Mouse (Mus musculus) right cerebral cortex, adult 18-20 months (tissue): ENCODE measurements around the gene Eif3k.
A peak's percentile ranks its signal among the peaks of the same experiment; 100 is the strongest.

Experiments
- DNase-seq: peaks from one replicate; pipeline ENCODE4 v3.0.0; 2022; ENCODE audit warnings: mixed read lengths

Eif3k gene

DNA sequence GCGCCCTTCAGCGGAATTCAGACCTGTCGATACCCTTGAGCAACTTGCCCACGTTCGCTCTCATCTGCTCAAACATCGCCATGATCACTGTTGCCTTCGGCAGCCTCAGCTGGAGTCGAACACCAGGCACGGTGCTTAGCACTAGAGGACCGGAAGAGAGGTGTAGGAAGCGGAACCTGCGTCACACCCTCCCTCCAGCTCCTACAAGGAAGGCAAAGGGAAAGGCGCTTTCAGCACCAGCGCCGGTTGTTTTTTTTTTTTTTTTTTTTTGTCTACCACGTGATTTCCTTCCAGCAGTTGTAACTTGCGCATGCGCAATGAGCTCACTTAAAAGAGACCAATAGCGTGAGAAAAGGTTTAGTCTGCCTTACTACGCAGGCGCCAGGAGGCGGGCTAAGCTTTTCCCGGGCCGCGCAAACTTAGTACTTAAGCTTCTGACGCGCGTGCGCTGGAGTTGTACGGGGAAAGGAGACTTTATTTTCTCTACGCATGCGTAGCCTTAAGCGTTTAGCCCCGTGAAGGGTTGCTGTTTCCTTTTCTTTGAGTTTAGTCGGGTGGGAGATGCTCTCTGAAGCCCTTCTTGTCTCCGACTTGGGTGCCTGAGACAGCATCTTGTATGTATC lies at the start of gene Eif3k, which contains the start of gene Map4k1:
TSS of gene Eif3k (minus strand) at position 214 of the 623 bp plus-strand sequence.
TSS of gene Map4k1 (plus strand) at position 400 of the 623 bp plus-strand sequence.
- DNase-seq = peak; percentile 99

- DNase-seq = no peak
Measured at GRCm38 (mm10) chr7:29029690-29030656, 48.3 kb upstream of the Eif3k start.

GRCm38 (mm10) chr7:29028761-29029160 lies 47.1 kb upstream of the Eif3k start:
- no peak for DNase-seq

GRCm38 (mm10) chr7:29026811-29027210 lies 45.1 kb upstream of the Eif3k start:
- DNase-seq = no peak

DNA sequence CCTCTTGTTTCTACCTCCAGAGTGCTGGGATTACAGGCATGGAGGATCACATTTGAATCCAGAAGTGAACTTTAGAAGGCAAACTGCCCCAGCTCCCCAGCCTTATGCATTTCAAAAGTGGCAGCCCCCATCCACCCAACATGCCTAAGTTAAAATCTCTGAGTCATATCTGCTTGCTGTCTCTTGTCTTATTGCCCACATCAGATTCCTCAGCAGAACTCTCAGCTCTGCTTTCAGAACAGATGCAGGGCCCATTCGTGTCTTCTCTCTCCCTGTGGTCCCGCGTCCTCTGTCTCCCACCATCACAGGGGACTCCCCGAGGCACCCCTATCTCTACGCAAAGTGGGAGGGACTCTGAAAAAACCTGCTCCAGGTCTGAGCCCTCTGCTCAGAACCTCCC lies 44.5 kb upstream of the Eif3k start:
- peak; percentile 21 for DNase-seq

DNA sequence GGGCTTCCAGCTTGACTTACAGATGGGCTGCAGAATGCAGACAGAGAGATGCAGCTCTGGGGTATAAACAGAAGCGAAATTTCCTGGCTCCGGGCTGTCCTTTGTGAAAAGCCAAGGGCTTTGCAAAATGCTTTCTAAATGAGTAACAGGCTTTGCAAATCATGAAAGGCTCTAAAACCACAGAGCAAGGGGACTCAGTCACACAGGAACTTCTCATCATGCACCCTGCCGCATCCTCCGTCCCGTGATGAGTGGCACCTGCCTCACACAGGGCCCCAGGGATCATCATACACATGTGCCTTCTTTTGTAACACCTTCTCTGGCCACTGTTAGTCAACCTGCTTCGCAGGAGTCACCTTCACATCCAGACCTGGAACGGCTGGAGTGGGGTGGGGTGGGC lies 43.9 kb upstream of the Eif3k start:
- DNase-seq = no peak

DNA sequence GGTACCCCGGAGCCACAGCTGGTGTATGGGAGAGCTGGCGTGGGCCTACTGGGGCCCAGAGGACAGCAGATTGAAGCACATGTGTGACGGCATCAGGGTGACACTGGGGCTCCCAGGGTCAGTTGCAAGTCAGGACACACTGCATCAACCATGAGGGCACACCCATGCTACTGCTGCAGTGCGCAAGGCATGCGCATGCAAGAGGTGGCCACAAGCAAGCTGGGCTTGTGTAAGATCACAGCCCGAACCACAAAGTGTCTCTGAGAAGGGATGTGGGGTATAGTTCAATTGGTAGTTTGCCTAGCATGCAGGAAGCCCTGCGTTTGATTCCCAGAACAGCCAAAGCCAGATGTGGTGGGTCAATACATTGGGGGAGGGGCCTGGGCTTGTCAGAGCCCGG lies 41.9 kb upstream of the Eif3k start:
- no peak for DNase-seq

- DNase-seq = peak; percentile 52
Measured at GRCm38 (mm10) chr7:29022479-29022878, 40.8 kb upstream of the Eif3k start.

- no peak for DNase-seq
Measured at GRCm38 (mm10) chr7:29019447-29020220, 38.0 kb upstream of the Eif3k start.

GRCm38 (mm10) chr7:29017222-29017621 lies 35.6 kb upstream of the Eif3k start:
- no peak for DNase-seq

DNA sequence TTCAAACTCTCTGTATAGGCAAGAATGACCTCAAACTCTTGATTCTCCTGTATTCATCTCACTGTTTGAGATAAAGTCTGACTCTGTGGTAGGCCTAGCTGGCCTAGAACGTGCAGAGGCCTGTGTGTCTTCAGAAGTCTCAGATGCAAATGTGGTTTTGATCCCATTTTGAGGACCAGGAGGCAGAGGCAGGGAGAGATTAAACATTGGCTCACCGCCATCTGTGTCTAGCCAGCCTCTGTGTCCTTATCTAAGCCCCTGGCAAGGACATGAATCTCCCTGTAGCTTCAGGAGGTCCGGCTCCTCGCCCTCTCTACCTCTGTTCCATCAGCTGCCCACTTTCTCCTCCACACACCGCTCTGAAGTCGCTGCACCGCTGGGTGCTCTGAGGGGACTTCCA lies 34.8 kb upstream of the Eif3k start:
- DNase-seq = no peak

DNA sequence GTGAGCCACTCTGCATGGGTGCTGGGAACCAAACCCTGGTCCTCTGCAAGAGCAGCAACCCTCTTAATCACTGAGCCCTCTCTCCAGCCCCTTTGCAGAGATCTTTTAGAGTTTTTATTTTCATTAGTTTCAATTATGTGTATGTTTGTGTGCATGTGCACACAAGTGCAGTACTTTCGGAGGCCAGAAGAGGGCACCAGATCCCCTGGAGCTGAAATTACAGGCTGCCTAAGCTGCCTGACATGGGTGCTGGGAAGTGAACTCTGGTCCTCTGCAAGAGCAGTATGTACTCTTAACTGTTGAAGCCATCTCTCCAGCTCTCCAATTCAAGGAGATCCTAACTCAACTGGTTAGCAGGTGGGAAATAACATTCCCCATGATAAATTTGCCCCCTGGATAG lies 33.3 kb upstream of the Eif3k start:
- no peak for DNase-seq

DNA sequence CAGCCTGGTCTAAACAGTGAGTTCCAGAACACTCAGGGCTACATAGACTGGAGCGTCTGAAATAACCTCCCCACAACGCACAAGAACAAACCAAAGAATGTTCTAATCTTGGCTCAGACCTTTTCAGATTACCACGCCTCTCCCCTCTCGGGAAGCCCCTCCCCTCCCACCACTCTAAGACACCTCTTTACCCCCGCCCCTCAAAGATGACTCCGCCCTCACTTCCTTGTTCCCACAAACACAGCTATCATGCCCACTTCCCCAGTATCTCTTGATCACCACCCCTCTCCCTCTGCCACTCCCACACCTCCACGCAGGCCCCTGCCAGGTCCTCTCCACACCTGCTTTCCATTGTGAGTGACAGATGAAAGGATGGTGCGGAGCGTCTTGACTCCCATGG lies 27.1 kb upstream of the Eif3k start:
- DNase-seq = no peak

DNA sequence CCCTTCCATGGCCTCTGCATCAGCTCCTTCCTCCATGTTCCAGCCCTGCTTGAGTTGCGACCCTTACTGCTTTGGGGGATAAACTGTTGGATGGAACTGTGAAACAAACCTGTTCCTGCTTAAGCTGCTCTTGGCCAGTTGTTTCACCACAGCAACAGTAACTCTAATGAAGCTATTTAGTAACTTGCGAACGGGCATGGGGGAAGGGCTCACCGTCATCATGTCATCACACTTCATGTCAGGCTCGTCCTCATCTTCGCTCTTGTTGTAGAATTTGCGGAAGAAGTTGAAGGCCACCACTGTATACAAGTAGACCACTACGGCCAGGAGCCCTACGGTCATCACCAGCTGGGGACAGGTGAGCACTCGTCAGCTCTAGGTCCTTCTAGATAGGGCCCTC lies 26.5 kb upstream of the Eif3k start:
- no peak for DNase-seq

DNA sequence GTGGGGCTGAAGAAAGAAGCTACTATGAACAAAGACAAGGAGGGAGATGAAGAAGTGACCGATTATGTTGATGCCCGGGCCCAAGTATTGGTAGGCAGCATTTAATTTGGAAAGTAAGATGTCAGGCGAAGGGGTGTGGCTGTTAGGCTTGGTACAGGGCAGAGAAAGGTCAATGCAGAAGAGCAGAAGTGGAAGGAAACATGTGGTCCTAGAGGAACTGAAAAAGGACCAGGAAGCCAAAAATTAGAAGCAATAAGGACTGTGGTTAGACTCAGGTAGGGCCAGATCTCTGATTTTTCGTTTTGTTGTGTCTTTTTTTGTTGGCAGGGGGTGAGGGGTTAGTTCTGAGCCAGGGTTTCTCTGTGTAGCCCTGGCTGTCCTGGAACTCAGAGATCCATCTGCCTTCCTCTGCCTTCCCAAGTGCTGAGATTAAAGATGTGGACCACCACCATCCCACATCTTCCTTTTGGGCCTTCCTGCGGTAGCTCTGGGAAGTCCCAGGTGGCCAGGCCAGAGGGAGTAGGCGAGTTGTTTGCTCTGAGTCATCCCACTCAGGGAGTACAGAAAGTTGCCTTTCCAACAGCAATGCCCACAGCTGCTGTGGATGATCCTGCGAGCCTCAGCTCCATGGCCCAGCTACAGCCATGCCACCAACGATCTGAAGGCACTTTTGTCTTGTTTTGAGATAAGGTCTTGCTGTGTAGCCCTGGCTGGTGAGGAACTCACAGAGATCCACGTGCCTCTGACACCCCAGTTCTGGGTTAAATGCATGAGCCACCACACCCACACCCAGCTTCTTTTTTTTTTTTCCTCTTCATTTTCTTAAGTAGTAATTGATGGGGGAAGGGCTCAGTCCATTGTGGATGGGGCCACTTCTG lies 25.8 kb upstream of the Eif3k start:
- peak; percentile 23 for DNase-seq

DNA sequence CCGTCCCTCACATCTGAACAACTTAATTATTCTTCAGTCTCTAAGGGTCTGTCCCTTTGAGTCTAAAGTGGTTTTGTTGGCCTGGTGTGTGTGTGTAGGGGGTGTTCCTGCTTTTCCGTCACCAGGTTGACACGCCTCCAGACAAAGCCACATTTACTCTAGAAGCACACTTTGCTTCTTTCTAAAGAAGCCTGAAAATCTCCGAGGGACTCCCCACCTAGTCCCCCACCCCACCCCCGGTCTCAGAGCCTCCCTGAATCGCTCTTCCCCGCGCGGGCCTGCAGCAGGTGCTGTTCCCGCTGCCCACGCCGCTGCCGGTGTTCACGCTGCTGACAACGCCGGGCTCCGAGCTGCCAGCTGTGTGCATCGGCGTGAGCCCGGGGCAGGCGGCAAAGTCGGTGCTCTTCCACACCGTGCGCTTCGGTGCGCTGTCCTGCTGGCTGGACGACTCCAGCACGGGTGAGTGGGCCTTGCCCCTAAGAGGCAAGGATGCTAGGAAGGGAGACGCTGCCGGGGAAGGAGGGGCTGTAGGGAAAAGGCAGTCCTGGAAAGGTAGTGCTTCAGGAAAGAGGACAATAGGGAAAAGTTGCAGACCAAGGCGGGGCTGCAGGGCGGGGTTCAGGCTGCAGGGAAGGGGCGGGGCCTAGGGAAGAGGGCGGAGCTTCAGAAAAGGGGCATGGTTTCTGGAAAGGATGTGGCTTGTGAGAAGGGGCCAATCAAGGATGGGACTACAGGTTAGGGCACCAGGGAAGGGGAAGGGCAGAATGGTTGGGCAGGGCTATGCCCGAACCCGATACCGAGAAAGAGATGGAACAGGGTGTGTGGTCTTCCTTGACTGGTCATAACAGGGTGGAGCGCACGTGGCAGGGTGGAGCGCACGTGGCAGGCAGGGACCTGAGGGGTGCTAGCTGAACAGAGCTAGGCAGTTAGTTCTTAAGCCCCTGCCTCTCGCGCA lies 19.3 kb upstream of the Eif3k start:
- DNase-seq = peak; percentile 40

GRCm38 (mm10) chr7:28993402-28993801 lies 11.7 kb upstream of the Eif3k start:
- DNase-seq = no peak

DNA sequence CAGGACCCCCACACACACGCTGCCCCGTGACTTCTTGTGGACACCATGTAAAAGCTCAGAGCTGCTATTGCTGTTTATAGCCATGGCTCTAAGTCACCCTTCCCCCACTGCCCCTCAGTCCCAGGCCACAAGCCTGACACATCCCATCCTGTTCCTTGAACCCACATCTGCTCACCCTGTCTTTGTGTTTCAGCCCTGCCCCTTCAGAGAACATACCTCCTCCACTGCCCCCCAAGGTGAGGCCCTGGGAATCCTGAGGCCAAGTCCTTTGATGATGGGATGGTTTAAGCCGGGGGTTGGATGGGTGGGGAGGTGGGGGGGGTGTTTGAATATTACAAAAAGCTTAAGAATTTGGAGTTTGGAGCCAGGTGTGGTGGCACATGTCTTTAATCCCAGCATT lies 11.3 kb upstream of the Eif3k start:
- no peak for DNase-seq

DNA sequence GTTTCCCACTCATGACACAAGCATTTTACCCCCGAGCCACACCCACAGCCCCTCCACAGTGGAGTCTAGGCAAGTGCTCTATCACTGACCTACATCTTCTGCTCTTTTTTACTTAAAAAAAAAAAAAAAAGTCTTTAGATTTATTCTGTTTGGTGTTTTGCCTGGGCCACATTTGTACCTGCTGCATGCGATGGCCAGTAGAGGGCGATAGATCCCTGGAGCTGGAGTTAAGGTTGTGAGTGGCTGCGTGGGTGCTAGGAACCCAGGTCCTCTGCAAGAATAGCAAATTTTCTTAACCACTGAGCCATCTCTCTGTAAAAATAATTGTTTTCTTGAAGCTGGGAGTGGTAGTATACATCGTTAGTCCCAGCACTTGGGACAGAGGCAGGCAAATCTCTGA lies 10.0 kb upstream of the Eif3k start:
- no peak for DNase-seq

DNA sequence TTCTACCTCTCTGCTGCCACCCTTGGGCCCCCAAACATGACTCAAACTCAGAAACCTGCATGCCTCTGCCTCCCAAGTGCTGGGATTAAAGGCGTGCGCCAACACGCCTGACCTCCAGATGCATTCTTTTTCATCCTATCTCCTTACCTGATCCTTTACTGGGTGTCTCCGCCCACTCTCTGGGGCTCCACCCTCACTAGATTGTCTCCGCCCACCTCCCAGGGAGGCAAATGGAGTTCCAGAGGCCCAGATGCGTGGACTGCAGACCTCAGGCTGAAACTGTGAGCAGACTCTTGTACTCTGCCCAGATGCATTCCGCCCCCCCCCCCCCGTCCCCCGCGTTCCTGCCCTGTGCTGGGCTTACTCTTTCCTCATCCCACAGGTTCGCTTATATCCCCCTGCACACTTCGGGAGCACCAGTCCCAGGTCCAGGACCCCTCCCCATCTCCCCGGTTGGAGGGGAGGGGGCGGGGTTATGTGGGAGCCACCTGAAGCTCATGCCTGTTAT lies 9.2 kb upstream of the Eif3k start:
- DNase-seq = no peak

DNA sequence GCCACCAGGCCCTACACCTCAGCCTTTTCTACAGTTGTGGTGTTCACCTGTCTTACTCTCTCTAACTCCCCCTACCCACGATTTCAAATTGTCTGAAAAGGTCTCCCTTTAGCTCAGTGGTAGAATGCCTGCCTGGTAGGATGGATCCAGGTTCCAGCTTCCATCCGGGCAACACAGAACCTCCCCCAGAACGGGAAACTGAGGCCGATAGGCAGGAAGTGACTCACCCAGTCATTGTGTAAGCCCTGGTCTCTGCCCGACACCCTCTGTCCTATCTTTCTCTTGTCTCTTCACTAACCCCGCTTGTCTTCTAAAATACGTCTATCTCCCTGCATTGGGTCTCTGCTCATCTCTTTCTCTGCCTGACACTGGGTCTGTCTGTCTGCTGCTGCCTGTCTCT lies 3.5 kb upstream of the Eif3k start:
- DNase-seq = no peak
